Mouse (Mus musculus) lung, embryonic 14.5 days (tissue): Measurements from ENCODE around the gene Crybg1. TPM values are rescaled to one million over a fixed set of nuclear protein-coding genes. Genes with fewer than 3 reads are reported as not detected.
"Not testable (repeated sequence)": the region's sequence is repeated elsewhere in the genome, so short reads cannot be mapped to it uniquely, and the experiment has no call there.

ENCODE experiments used
- ATAC-seq: fragments of 200-750 bp; cut with Nextera tagmentation; 2 replicates; pipeline ENCODE4 v1.8.0; 2017; ENCODE audit warnings: mild to moderate bottlenecking, moderate TSS enrichment, moderate library complexity; ENCODE audit not compliant: insufficient read depth
- DNase-seq: peaks from one replicate; pipeline ENCODE4 v3.0.0-alpha.2; 2015
- H3K27ac ChIP-seq: fragments of 300-500 bp; sonication (generic); 2 replicates; pipeline ENCODE4 v1.5.1; 2014; ENCODE audit warnings: low read depth, mild to moderate bottlenecking, moderate library complexity
- H3K27me3 ChIP-seq: fragments of 300-500 bp; sonication (generic); 2 replicates; pipeline ENCODE4 v1.6.1; 2014; ENCODE audit warnings: low read length, control low read depth; ENCODE audit not compliant: insufficient read depth
- H3K36me3 ChIP-seq: fragments of 300-500 bp; sonication (generic); 2 replicates; pipeline ENCODE4 v1.6.1; 2014; ENCODE audit warnings: control low read depth; ENCODE audit not compliant: insufficient read depth
- H3K4me1 ChIP-seq: fragments of 300-500 bp; sonication (generic); 2 replicates; pipeline ENCODE4 v1.6.1; 2014; ENCODE audit warnings: antibody characterized with exemption, control low read depth; ENCODE audit not compliant: insufficient read depth
- H3K4me2 ChIP-seq: fragments of 300-500 bp; sonication (generic); 2 replicates; pipeline ENCODE4 v1.6.1; 2014; ENCODE audit warnings: mild to moderate bottlenecking
- H3K4me3 ChIP-seq: fragments of 300-500 bp; sonication (generic); 2 replicates; pipeline ENCODE4 v1.5.1; 2014; ENCODE audit warnings: low read depth, low read length
- H3K9ac ChIP-seq: fragments of 300-500 bp; sonication (generic); 2 replicates; pipeline ENCODE4 v1.6.1; 2014
- H3K9me3 ChIP-seq: fragments of 300-500 bp; sonication (generic); 2 replicates; pipeline ENCODE4 v1.6.1; 2016; ENCODE audit warnings: low read depth, low read length, control low read depth
- CTCF ChIP-seq: IDR thresholded peaks from 2 replicates; pipeline ENCODE4 v1.5.1; 2016; ENCODE audit warnings: antibody characterized with exemption, low read depth
- WGBS: fragments of 180-500 bp; shearing (Covaris S2); extraction: QIAGEN DNeasy Blood & Tissue Kit; methylation state at CpG from one replicate; pipeline ENCODE4 v1.1.7; 2014; 5-methylcytosine and 5-hydroxymethylcytosine counted together
- polyA plus RNA-seq: library from polyadenylated mRNA; unstranded; fragments of >200 nt; fragmentation: Nextera tagmentation; extraction: Ambion mirVana; gene quantifications from 2 replicates; pipeline ENCODE4 v1.2.1, GENCODE M21; 2014

Gene Crybg1
- polyA plus RNA-seq, 1 experiment from 2014 or later: 0.22 TPM

DNA sequence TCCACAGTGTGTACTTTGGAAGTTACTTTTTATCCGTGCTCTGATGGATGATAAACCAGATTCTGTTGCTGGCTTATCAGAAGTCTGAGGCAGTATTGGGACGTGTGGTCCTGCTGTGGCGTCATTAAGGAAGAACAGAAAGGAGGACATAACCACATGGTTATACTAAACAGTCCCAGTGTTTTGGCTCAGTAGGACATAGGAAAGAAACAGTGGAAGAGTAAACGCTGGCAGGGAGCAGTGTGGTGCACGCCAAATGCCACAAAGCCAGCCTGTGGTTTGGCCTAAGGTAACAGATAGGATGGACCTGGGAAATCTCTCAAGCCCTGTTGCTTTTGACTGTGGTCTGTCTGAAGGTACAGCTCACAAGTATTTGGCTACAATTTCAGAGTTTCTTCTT is 220.1 kb downstream of the Crybg1 start:
- 60% methylated on average over 5 of the region's 5 CpGs for WGBS
- Histone ChIP-seq H3K4me3 (no peak overlapping the region), H3K4me2 (no peak overlapping the region), H3K9me3 (no peaks in the 10 kb centered on the region), H3K9ac (no peak overlapping the region), H3K27ac (no peak overlapping the region), H3K27me3 (no peaks in the 10 kb centered on the region), H3K4me1 (no peaks in the 10 kb centered on the region), H3K36me3 (peaks cover 6% of the 10 kb centered on the region; the same call in 1 of the 2 replicates)
- ATAC-seq (no peak), DNase-seq (no peak)
- no peak for TF ChIP-seq CTCF

DNA sequence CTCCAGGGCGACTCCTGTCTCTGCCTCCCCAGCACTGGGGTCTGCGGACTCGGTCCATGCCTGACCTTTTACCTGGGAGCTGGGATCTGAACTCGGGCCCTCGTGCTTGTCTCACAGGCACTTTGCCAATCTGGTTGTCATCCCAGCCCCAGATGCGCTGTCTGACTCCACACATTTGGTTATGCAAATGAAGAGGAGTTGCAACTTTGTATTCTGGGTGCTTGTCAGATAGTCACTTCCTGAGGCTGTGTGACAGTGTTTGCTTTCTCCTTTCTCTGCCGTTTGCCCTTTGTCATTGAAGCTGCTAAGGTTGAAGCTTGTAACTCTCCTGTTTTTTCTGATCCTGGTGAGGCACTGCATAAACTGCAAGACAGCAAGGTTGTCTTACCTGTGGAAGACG is 220.9 kb downstream of the Crybg1 start:
- no peak for ATAC-seq
- no peaks in the 10 kb centered on the region for H3K27me3 ChIP-seq
- no peak overlapping the region for H3K27ac ChIP-seq
- H3K9ac ChIP-seq: no peak overlapping the region
- TF ChIP-seq CTCF: no peak
- peaks cover 5% of the 10 kb centered on the region; the same call in 1 of the 2 replicates for H3K36me3 ChIP-seq
- no peaks in the 10 kb centered on the region for H3K9me3 ChIP-seq
- H3K4me1 ChIP-seq: no peaks in the 10 kb centered on the region
- 72% methylated on average over 8 of the region's 8 CpGs for WGBS
- no peak overlapping the region for H3K4me3 ChIP-seq
- H3K4me2 ChIP-seq: no peak overlapping the region
- DNase-seq: no peak

DNA sequence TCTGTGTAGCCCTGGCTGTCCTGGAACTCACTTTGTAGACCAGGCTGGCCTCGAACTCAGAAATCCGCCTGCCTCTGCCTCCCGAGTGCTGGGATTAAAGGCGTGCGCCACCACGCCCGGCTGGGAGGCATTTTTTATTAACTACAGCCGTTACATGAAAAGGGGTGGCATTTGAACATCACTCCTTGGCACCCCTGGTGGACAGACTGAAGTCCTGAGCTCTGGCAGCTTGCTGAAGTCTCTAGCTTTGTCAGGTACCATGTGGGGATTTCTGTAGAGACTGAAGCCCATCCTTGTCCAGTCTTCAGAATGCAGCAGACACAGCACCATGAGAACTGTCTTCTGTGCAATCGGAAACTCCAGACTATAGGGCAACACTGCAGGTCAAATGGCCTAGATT is 222.9 kb downstream of the Crybg1 start:
- H3K4me1 ChIP-seq, H3K9me3 ChIP-seq, H3K36me3 ChIP-seq, H3K27me3 ChIP-seq, H3K4me2 ChIP-seq, H3K9ac ChIP-seq, H3K4me3 ChIP-seq, ATAC-seq, H3K27ac ChIP-seq, DNase-seq: not testable (repeated sequence)
- WGBS: 91% methylated on average over 9 of the region's 9 CpGs
- 0 out of 2 replicates have a peak, but pooled peaks have one; percentile 5 for TF ChIP-seq CTCF

DNA sequence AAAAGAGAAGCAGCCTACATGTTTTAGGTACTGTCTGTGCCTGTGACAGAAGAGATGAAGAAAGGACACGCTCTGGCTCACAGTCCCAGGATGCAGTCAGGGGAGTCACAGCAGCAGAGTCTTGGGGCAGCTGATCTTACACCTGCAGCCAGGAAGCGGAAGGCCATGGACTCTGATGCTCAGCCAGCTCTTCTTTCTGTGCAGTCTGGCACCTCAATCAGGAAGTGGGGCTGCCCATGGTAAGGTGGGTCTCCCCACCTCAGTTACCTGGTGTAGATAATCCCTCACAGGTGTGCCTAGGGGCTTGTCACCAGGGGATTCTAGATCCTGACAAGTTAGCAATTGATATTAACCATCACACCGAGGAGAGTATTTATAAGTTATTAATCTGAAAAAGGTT is 225.6 kb downstream of the Crybg1 start:
- no peak for TF ChIP-seq CTCF
- H3K9ac ChIP-seq: no peak overlapping the region
- H3K9me3 ChIP-seq: no peaks in the 10 kb centered on the region
- H3K27ac ChIP-seq: no peak overlapping the region
- H3K36me3 ChIP-seq: peaks cover 2% of the 10 kb centered on the region; the same call in 1 of the 2 replicates
- WGBS: 87% methylated on average over 3 of the region's 3 CpGs
- no peak for DNase-seq
- H3K4me1 ChIP-seq: no peaks in the 10 kb centered on the region
- H3K4me3 ChIP-seq: no peak overlapping the region
- no peak overlapping the region for H3K4me2 ChIP-seq
- H3K27me3 ChIP-seq: no peaks in the 10 kb centered on the region
- ATAC-seq: no peak

DNA sequence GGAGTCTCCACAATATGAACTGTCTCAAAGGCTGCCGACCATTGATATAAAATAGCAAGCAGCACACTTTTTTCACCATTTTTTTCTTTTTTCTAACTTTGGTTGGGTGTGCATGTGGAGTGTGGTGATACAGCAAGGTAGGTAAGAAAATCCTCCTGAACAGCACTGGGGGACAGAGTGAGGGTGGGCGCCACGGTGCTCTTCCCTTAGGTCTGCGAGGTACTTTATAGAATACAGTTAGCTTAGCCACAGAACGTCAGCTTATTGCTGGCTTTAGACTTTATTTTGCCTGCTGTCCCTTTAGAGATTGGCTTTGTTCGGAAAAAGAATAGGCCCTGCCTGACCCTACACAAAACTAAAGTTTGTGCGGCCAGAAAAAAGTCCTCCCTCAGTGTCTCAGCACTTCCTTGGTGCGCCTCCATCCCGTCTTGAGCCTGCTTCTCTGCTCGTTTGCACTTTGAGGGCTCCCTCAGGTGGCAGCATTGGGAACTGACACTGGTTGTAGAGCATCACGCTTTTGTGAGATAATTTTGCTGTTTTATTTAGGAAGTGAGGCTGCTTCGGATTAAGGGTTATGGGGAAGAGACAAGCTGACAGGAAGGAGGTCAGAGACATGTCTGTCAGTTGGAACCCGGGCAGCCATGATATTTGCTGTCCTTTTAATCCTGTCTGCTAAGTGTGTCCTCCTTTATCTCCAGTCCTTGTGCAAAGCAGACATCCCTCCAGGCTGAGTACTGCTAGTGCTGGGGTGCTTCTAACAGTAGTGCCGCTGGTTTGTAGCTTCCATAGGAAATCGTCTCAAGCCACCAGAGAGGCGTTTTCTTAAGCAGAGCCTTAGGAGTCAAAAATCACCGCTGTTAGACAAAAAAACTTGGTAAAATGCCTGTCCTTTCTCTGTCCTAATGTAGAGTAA is 229.7 kb downstream of the Crybg1 start:
- no peak overlapping the region for H3K4me3 ChIP-seq
- peak; percentile 62; the same call in 1 of the 2 replicates for ATAC-seq
- H3K4me2 ChIP-seq: no peak overlapping the region
- H3K4me1 ChIP-seq: peaks cover 4% of the 10 kb centered on the region; the same call in 1 of the 2 replicates
- WGBS: 39% methylated on average over 17 of the region's 17 CpGs
- no peaks in the 10 kb centered on the region for H3K9me3 ChIP-seq
- peaks cover 2% of the 10 kb centered on the region; the same call in 1 of the 2 replicates for H3K36me3 ChIP-seq
- DNase-seq: peak; percentile 92
- no peaks in the 10 kb centered on the region for H3K27me3 ChIP-seq
- no peak overlapping the region for H3K27ac ChIP-seq
- no peak overlapping the region for H3K9ac ChIP-seq
- TF ChIP-seq CTCF: peak; percentile 95

DNA sequence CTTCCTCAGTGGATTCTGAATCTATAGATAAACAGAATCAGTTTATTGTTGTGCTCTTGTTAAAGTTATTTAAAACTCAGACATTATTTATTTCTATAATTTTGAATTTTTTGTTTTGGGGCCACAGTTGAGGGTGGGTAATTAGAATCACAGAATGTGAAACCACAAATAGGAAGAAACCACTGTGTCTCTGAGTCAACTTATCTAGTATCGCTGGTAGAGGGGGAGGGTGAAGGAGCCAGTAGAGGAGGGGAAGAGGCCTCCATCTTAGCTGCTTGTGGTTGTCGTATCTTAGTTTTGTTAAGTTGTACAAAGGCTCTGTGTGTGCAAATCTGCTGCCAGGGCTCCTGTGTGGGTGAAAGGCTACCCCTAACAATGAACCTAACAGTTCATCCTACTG is 231.9 kb downstream of the Crybg1 start:
- Histone ChIP-seq H3K27me3 (no peaks in the 10 kb centered on the region), H3K9ac (no peak overlapping the region), H3K9me3 (no peaks in the 10 kb centered on the region), H3K27ac (no peak overlapping the region), H3K4me3 (no peak overlapping the region), H3K36me3 (no peaks in the 10 kb centered on the region), H3K4me2 (no peak overlapping the region), H3K4me1 (peaks cover 4% of the 10 kb centered on the region; the same call in 1 of the 2 replicates)
- DNase-seq: no peak
- 79% methylated on average over 2 of the region's 2 CpGs for WGBS
- no peak for TF ChIP-seq CTCF
- no peak for ATAC-seq

DNA sequence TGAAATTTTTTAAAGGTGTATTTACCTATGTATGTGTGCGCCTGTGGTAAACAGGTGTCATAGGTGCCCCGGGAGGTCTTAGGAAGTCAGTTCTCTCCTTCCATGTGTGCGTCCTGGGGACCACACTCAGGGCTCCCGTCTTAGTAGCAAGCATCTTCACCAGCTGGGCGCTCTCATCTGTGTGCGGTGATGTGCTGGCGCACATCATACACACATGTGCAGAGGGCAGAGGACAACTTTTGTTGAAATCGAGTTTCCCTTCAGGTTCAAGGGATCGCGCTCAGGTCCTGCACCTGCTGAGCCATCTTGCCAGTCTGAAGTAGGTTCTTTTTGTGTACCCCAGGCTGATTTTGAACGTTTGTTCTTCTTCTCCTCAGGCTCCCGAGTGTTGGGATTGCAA is 232.5 kb downstream of the Crybg1 start:
- WGBS: 78% methylated on average over 12 of the region's 12 CpGs
- ATAC-seq (no peak), DNase-seq (no peak)
- Histone ChIP-seq H3K9me3 (no peaks in the 10 kb centered on the region), H3K4me1 (peaks cover 4% of the 10 kb centered on the region; the same call in 1 of the 2 replicates), H3K27ac (no peak overlapping the region), H3K27me3 (no peaks in the 10 kb centered on the region), H3K4me2 (no peak overlapping the region), H3K9ac (no peak overlapping the region), H3K36me3 (no peaks in the 10 kb centered on the region), H3K4me3 (no peak overlapping the region)
- no peak for TF ChIP-seq CTCF
